Mouse (Mus musculus) heart, postnatal 0 days (tissue): ENCODE data around the gene Rbfox3.

Source experiments
- CTCF ChIP-seq: IDR thresholded peaks from 2 replicates; pipeline ENCODE4 v1.5.1; 2016; ENCODE audit warnings: antibody characterized with exemption, control low read depth, low read depth
- EP300 ChIP-seq: IDR thresholded peaks from 2 replicates; pipeline ENCODE4 v1.6.1; 2016; ENCODE audit warnings: antibody characterized with exemption, low read depth

GRCm38 (mm10) chr11:118723166-118723565, 188.2 kb downstream of the Rbfox3 start:
- TF ChIP-seq EP300 (no peak), CTCF (no peak)
